Mouse (Mus musculus) bone marrow, adult 2 months (tissue): ENCODE data around the gene Rnf43.

Experiments used
- CTCF ChIP-seq: fragments of 200-500 bp; IDR thresholded peaks from 2 replicates; pipeline ENCODE4 v1.5.1; 2011; ENCODE audit warnings: low read length, control low read depth; ENCODE audit not compliant: control insufficient read depth, insufficient read depth
- POLR2A ChIP-seq: fragments of 200-500 bp; IDR thresholded peaks from 2 replicates; pipeline ENCODE4 v1.6.1; 2011; ENCODE audit warnings: low read depth, mild to moderate bottlenecking, control low read depth, low read length, borderline replicate concordance; ENCODE audit not compliant: control insufficient read depth

- TF ChIP-seq CTCF (no peak), POLR2A (no peak)
Observed at GRCm38 (mm10) chr11:87690054-87690740, 27.7 kb downstream of the Rnf43 start.
